Mouse (Mus musculus) liver, embryonic 16.5 days (tissue): ENCODE data around the gene Sult5a1. TPM values are rescaled to one million over a fixed set of nuclear protein-coding genes. Genes with fewer than 3 reads are reported as not detected.

Experiments used
- ATAC-seq: fragments of 200-750 bp; cut with Nextera tagmentation; 2 replicates; pipeline ENCODE4 v1.8.0; 2017; ENCODE audit warnings: low read depth, mild to moderate bottlenecking, moderate number of reproducible peaks, moderate library complexity
- H3K27ac ChIP-seq: fragments of 300-500 bp; sonication (generic); 2 replicates; pipeline ENCODE4 v1.5.1; 2014; ENCODE audit warnings: mild to moderate bottlenecking, low read length
- H3K27me3 ChIP-seq: fragments of 300-500 bp; sonication (generic); 2 replicates; pipeline ENCODE4 v1.6.1; 2014; ENCODE audit warnings: low read depth, low read length, mixed read lengths; ENCODE audit not compliant: control insufficient read depth, insufficient read depth
- H3K36me3 ChIP-seq: fragments of 300-500 bp; sonication (generic); 2 replicates; pipeline ENCODE4 v1.6.1; 2014; ENCODE audit warnings: mild to moderate bottlenecking; ENCODE audit not compliant: control insufficient read depth, insufficient read depth
- H3K4me1 ChIP-seq: fragments of 300-500 bp; sonication (generic); 2 replicates; pipeline ENCODE4 v1.6.1; 2014; ENCODE audit warnings: low read depth, low read length, mixed read lengths; ENCODE audit not compliant: control insufficient read depth
- H3K4me2 ChIP-seq: fragments of 300-500 bp; sonication (generic); 2 replicates; pipeline ENCODE4 v1.6.1; 2014; ENCODE audit warnings: low read depth, low read length, mixed read lengths
- H3K4me3 ChIP-seq: fragments of 300-500 bp; sonication (generic); 2 replicates; pipeline ENCODE4 v1.5.1; 2014; ENCODE audit warnings: low read depth, mild to moderate bottlenecking, low read length
- H3K9ac ChIP-seq: fragments of 300-500 bp; sonication (generic); 2 replicates; pipeline ENCODE4 v1.6.1; 2014; ENCODE audit warnings: low read depth, low read length
- H3K9me3 ChIP-seq: fragments of 300-500 bp; sonication (generic); replicated peaks from 2 replicates; pipeline ENCODE4 v1.6.1; 2016; ENCODE audit warnings: low read length; ENCODE audit not compliant: control insufficient read depth
- WGBS: fragments of 180-500 bp; shearing (Covaris S2); extraction: QIAGEN DNeasy Blood & Tissue Kit; methylation state at CpG from one replicate; pipeline ENCODE4 v1.1.7; 2014; ENCODE audit not compliant: insufficient replicate concordance; 5-methylcytosine and 5-hydroxymethylcytosine counted together
- polyA plus RNA-seq: library from polyadenylated mRNA; unstranded; fragments of >200 nt; fragmentation: Nextera tagmentation; extraction: Ambion mirVana; gene quantifications from 2 replicates; pipeline ENCODE4 v1.2.1, GENCODE M21; 2015

The Sult5a1 gene
- polyA plus RNA-seq, 1 experiment from 2014 or later, result 0.74 TPM

GRCm38 (mm10) chr8:123141741-123142462 lies 16.2 kb downstream of the Sult5a1 start:
- WGBS, result 76% methylated on average over 14 of the region's 14 CpGs
- ATAC-seq, result no peak

GRCm38 (mm10) chr8:123138741-123139140 lies 19.4 kb downstream of the Sult5a1 start:
- WGBS, result 60% methylated on average over 4 of the region's 4 CpGs
- no peak overlapping the region for H3K27ac ChIP-seq

More at GRCm38 (mm10) chr8:123141741-123142462, 16.2 kb downstream of the Sult5a1 start:
- Histone ChIP-seq H3K4me3 (no peak overlapping the region), H3K36me3 (no peaks in the 10 kb centered on the region), H3K27me3 (no peaks in the 10 kb centered on the region), H3K4me1 (no peaks in the 10 kb centered on the region), H3K27ac (no peak overlapping the region), H3K9me3 (no peaks in the 10 kb centered on the region), H3K4me2 (no peak overlapping the region), H3K9ac (no peak overlapping the region)

GRCm38 (mm10) chr8:123137645-123138077 lies 20.5 kb downstream of the Sult5a1 start:
- Histone ChIP-seq H3K4me2 (no peak overlapping the region), H3K27ac (no peak overlapping the region), H3K27me3 (no peaks in the 10 kb centered on the region), H3K9ac (no peak overlapping the region; the same call in 1 of the 2 replicates), H3K4me3 (no peak overlapping the region), H3K4me1 (no peaks in the 10 kb centered on the region), H3K9me3 (peaks cover 3% of the 10 kb centered on the region; the same call in 1 of the 2 replicates), H3K36me3 (no peaks in the 10 kb centered on the region)
- 26% methylated on average over 2 of the region's 2 CpGs for WGBS
- ATAC-seq, result no peak

More at GRCm38 (mm10) chr8:123138741-123139140, 19.4 kb downstream of the Sult5a1 start:
- no peak for ATAC-seq
- H3K4me2 ChIP-seq, result no peak overlapping the region
- H3K27me3 ChIP-seq, result no peaks in the 10 kb centered on the region
- H3K9ac ChIP-seq, result no peak overlapping the region
- H3K4me1 ChIP-seq, result no peaks in the 10 kb centered on the region
- H3K9me3 ChIP-seq, result no peaks in the 10 kb centered on the region
- H3K36me3 ChIP-seq, result no peaks in the 10 kb centered on the region
- H3K4me3 ChIP-seq, result no peak overlapping the region

GRCm38 (mm10) chr8:123136287-123136686 lies 21.8 kb downstream of the Sult5a1 start:
- no peak overlapping the region for H3K27ac ChIP-seq
- ATAC-seq, result no peak
- H3K36me3 ChIP-seq, result no peaks in the 10 kb centered on the region
- WGBS, result 68% methylated on average over 9 of the region's 9 CpGs
- no peak overlapping the region for H3K4me2 ChIP-seq
- peaks cover 3% of the 10 kb centered on the region; the same call in 1 of the 2 replicates for H3K9me3 ChIP-seq
- H3K9ac ChIP-seq, result no peak overlapping the region
- no peaks in the 10 kb centered on the region for H3K27me3 ChIP-seq
- no peak overlapping the region for H3K4me3 ChIP-seq
- H3K4me1 ChIP-seq, result no peaks in the 10 kb centered on the region

- H3K27ac ChIP-seq, result no peak overlapping the region
- H3K4me2 ChIP-seq, result no peak overlapping the region
- ATAC-seq, result no peak
- H3K27me3 ChIP-seq, result no peaks in the 10 kb centered on the region
- H3K4me3 ChIP-seq, result no peak overlapping the region
- WGBS, result 49% methylated on average over 9 of the region's 9 CpGs
- H3K36me3 ChIP-seq, result no peaks in the 10 kb centered on the region
- H3K9ac ChIP-seq, result no peak overlapping the region
- peaks cover 3% of the 10 kb centered on the region; the same call in 1 of the 2 replicates for H3K9me3 ChIP-seq
- H3K4me1 ChIP-seq, result no peaks in the 10 kb centered on the region
Observed at GRCm38 (mm10) chr8:123135806-123136205, 22.3 kb downstream of the Sult5a1 start.

GRCm38 (mm10) chr8:123135406-123135805 lies 22.7 kb downstream of the Sult5a1 start:
- Histone ChIP-seq H3K4me1 (no peaks in the 10 kb centered on the region), H3K4me3 (no peak overlapping the region), H3K36me3 (no peaks in the 10 kb centered on the region), H3K9ac (no peak overlapping the region), H3K4me2 (no peak overlapping the region), H3K9me3 (peaks cover 3% of the 10 kb centered on the region; the same call in 1 of the 2 replicates), H3K27ac (no peak overlapping the region), H3K27me3 (no peaks in the 10 kb centered on the region)
- no peak for ATAC-seq
- 31% methylated on average over 7 of the region's 7 CpGs for WGBS

DNA sequence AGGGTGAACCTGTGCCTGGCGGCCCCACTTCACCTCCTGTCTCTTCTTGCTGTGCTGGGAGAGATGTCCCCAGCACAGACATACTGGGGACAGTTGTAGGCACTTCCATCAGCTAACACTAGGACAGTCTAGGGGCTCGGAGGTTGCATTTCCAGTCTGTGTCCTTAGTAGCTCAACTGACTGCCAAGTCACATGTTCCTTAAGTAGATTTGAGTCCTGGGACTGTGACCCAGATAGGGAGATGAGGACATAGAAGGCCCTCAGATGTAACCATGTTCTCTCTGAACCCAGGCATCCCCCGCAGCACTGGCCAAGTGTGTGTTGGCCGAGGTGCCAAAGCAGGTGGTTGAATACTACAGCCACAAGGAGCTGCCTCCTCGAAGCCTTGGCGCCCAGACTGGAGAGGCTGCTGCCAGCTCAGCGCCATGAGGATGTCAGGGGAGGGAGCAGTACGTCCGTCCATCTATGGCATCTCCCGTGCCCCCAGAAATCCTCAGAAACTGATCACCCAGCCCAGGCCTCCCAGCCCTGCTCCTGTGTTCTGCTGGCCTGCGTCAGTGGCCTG lies 23.9 kb downstream of the Sult5a1 start:
- Histone ChIP-seq H3K4me3 (no peak overlapping the region), H3K4me1 (no peaks in the 10 kb centered on the region), H3K9me3 (peaks cover 3% of the 10 kb centered on the region; the same call in 1 of the 2 replicates), H3K27ac (no peak overlapping the region), H3K4me2 (no peak overlapping the region), H3K9ac (no peak overlapping the region), H3K27me3 (no peaks in the 10 kb centered on the region), H3K36me3 (no peaks in the 10 kb centered on the region)
- ATAC-seq, result no peak
- WGBS, result 70% methylated on average over 11 of the region's 11 CpGs

GRCm38 (mm10) chr8:123132953-123133352 lies 25.2 kb downstream of the Sult5a1 start:
- Histone ChIP-seq H3K9me3 (peaks cover 3% of the 10 kb centered on the region; the same call in 1 of the 2 replicates), H3K4me1 (no peaks in the 10 kb centered on the region), H3K27me3 (no peaks in the 10 kb centered on the region), H3K9ac (no peak overlapping the region), H3K36me3 (no peaks in the 10 kb centered on the region), H3K4me2 (no peak overlapping the region), H3K27ac (no peak overlapping the region), H3K4me3 (no peak overlapping the region)
- no peak for ATAC-seq
- WGBS, result 80% methylated on average over 2 of the region's 2 CpGs

- ATAC-seq, result no peak
- peaks cover 2% of the 10 kb centered on the region; the same call in 1 of the 2 replicates for H3K27me3 ChIP-seq
Observed at GRCm38 (mm10) chr8:123131041-123131440, 27.1 kb downstream of the Sult5a1 start.

More at GRCm38 (mm10) chr8:123131041-123131440, 27.1 kb downstream of the Sult5a1 start:
- Histone ChIP-seq H3K36me3 (no peaks in the 10 kb centered on the region), H3K27ac (no peak overlapping the region), H3K9ac (no peak overlapping the region), H3K9me3 (peaks cover 3% of the 10 kb centered on the region; the same call in 1 of the 2 replicates), H3K4me2 (no peak overlapping the region), H3K4me1 (no peaks in the 10 kb centered on the region; the same call in 1 of the 2 replicates), H3K4me3 (no peak overlapping the region)
- WGBS, result 41% methylated on average over 9 of the region's 9 CpGs
